ENCODE assay signal across 17 mouse cellular contexts in genomic region chr8:36010446-36011217, GRCm38 (mm10).
A peak's percentile ranks its signal among the peaks of the same experiment; 100 is the strongest.
DNase-seq lines count a peak whose midpoint lies in the region; ATAC-seq and TF ChIP-seq lines count a peak whose summit lies in the region.
"Had no signal": no experiment of that assay in that cellular context is flagged by ENCODE, and none has a peak within 500 bp of the region (broad histone marks: within the 10 kb centered on the region; RNA-seq: fewer than 3 reads in every experiment).

No protein-coding gene starts in this region.

- H3K4me1 ChIP-seq in intestine, embryonic 14.5 days (replicated peaks; ENCODE audit: control insufficient read depth, insufficient read depth, low read length) = no peaks in the 10 kb centered on the region
- H3K4me1 ChIP-seq in intestine, postnatal 0 days (replicated peaks; ENCODE audit: control insufficient read depth, insufficient read depth, low read length) = no peaks in the 10 kb centered on the region
- H3K4me1 ChIP-seq in intestine, embryonic 15.5 days (replicated peaks) = no peaks in the 10 kb centered on the region
- H3K4me1 ChIP-seq in hindbrain, embryonic 12.5 days = peaks cover 3% of the 10 kb centered on the region; the same call in 1 of the 2 replicates
- peaks cover 24% of the 10 kb centered on the region for H3K4me1 ChIP-seq in forebrain, embryonic 15.5 days
- H3K4me1 ChIP-seq: liver, embryonic 13.5 days had no signal

- WGBS in intestine, embryonic 14.5 days = 39% methylated on average over 11 of the region's 11 CpGs
- 44% methylated on average over 11 of the region's 11 CpGs for WGBS in intestine, postnatal 0 days
- WGBS in intestine, embryonic 15.5 days = 44% methylated on average over 11 of the region's 11 CpGs
- 77% methylated on average over 11 of the region's 11 CpGs for WGBS in hindbrain, embryonic 12.5 days
- 80% methylated on average over 11 of the region's 11 CpGs for WGBS in forebrain, embryonic 15.5 days

- no peak for TF ChIP-seq CTCF in intestine, postnatal 0 days (IDR thresholded peaks at IDR 0.05; ENCODE audit: low read depth)

- H3K36me3 ChIP-seq in intestine, embryonic 14.5 days (ENCODE audit: control insufficient read depth, insufficient read depth, low read length) = no peaks in the 10 kb centered on the region
- no peaks in the 10 kb centered on the region for H3K36me3 ChIP-seq in intestine, postnatal 0 days (ENCODE audit: control insufficient read depth, insufficient read depth)
- H3K36me3 ChIP-seq in intestine, embryonic 15.5 days = no peaks in the 10 kb centered on the region
- H3K36me3 ChIP-seq in hindbrain, embryonic 12.5 days = no peaks in the 10 kb centered on the region
- H3K36me3 ChIP-seq in forebrain, embryonic 15.5 days = no peaks in the 10 kb centered on the region
- H3K36me3 ChIP-seq: limb, embryonic 10.5 days; liver, embryonic 13.5 days; midbrain, embryonic 13.5 days had no signal

- H3K9me3 ChIP-seq in intestine, embryonic 14.5 days (ENCODE audit: control insufficient read depth, low read length) = no peaks in the 10 kb centered on the region
- peaks cover 4% of the 10 kb centered on the region; the same call in 1 of the 2 replicates for H3K9me3 ChIP-seq in intestine, postnatal 0 days (ENCODE audit: control insufficient read depth)
- no peaks in the 10 kb centered on the region for H3K9me3 ChIP-seq in intestine, embryonic 15.5 days
- peaks cover 5% of the 10 kb centered on the region; the same call in 1 of the 2 replicates for H3K9me3 ChIP-seq in hindbrain, embryonic 12.5 days (replicated peaks)
- no peaks in the 10 kb centered on the region for H3K9me3 ChIP-seq in forebrain, embryonic 15.5 days
- H3K9me3 ChIP-seq: limb, embryonic 10.5 days; liver, embryonic 13.5 days; midbrain, embryonic 13.5 days had no signal

- no peak overlapping the region for H3K4me3 ChIP-seq in intestine, embryonic 14.5 days (ENCODE audit: low read depth, low read length)
- H3K4me3 ChIP-seq in intestine, postnatal 0 days (ENCODE audit: low read depth, low read length) = no peak overlapping the region
- no peak overlapping the region for H3K4me3 ChIP-seq in intestine, embryonic 15.5 days (replicated peaks)
- H3K4me3 ChIP-seq in hindbrain, embryonic 12.5 days = no peak overlapping the region
- no peak overlapping the region for H3K4me3 ChIP-seq in forebrain, embryonic 15.5 days
- H3K4me3 ChIP-seq: erythroblast, embryonic 14.5 days; limb, embryonic 10.5 days; liver, embryonic 13.5 days; midbrain, embryonic 13.5 days had no signal

- no peak overlapping the region for H3K4me2 ChIP-seq in intestine, embryonic 14.5 days (ENCODE audit: low read length)
- no peak overlapping the region for H3K4me2 ChIP-seq in intestine, postnatal 0 days (replicated peaks; ENCODE audit: low read depth)
- H3K4me2 ChIP-seq in intestine, embryonic 15.5 days (replicated peaks) = no peak overlapping the region
- no peak overlapping the region for H3K4me2 ChIP-seq in hindbrain, embryonic 12.5 days (replicated peaks)
- no peak overlapping the region for H3K4me2 ChIP-seq in forebrain, embryonic 15.5 days (replicated peaks)
- H3K4me2 ChIP-seq: liver, embryonic 13.5 days; midbrain, embryonic 13.5 days had no signal

- no peaks in the 10 kb centered on the region for H3K27me3 ChIP-seq in intestine, embryonic 14.5 days (replicated peaks; ENCODE audit: control insufficient read depth, insufficient read depth, low read length)
- no peaks in the 10 kb centered on the region for H3K27me3 ChIP-seq in intestine, postnatal 0 days (replicated peaks; ENCODE audit: control insufficient read depth, insufficient read depth, low read length)
- H3K27me3 ChIP-seq in intestine, embryonic 15.5 days (replicated peaks) = no peaks in the 10 kb centered on the region
- H3K27me3 ChIP-seq in hindbrain, embryonic 12.5 days = no peaks in the 10 kb centered on the region
- H3K27me3 ChIP-seq in forebrain, embryonic 15.5 days = no peaks in the 10 kb centered on the region
- H3K27me3 ChIP-seq: liver, embryonic 13.5 days; midbrain, embryonic 13.5 days had no signal

- no peak overlapping the region for H3K27ac ChIP-seq in intestine, embryonic 14.5 days (ENCODE audit: low read depth)
- no peak overlapping the region for H3K27ac ChIP-seq in intestine, postnatal 0 days (ENCODE audit: low read depth, low read length)
- no peak overlapping the region for H3K27ac ChIP-seq in intestine, embryonic 15.5 days
- no peak overlapping the region for H3K27ac ChIP-seq in hindbrain, embryonic 12.5 days
- no peak overlapping the region for H3K27ac ChIP-seq in forebrain, embryonic 15.5 days (replicated peaks)
- H3K27ac ChIP-seq: liver, embryonic 13.5 days; midbrain, embryonic 13.5 days had no signal

- ATAC-seq in intestine, embryonic 14.5 days (replicated peaks; ENCODE audit: low FRiP score, low TSS enrichment, low read depth) = peak; percentile 40; the same call in 1 of the 2 replicates
- ATAC-seq in intestine, postnatal 0 days = no peak
- peak; percentile 100 for ATAC-seq in CD4-positive, CD25-positive, alpha-beta regulatory T cell, adult 4 months
- peak; percentile 71 for ATAC-seq in intestine, embryonic 15.5 days
- no peak for ATAC-seq in hindbrain, embryonic 12.5 days (ENCODE audit: low FRiP score)
- ATAC-seq in forebrain, embryonic 15.5 days (replicated peaks) = no peak
- ATAC-seq: forebrain, embryonic 16.5 days; midbrain, embryonic 13.5 days had no signal

- H3K9ac ChIP-seq in intestine, embryonic 14.5 days (ENCODE audit: low read length) = no peak overlapping the region
- H3K9ac ChIP-seq in intestine, postnatal 0 days (ENCODE audit: low read depth, low read length) = no peak overlapping the region
- H3K9ac ChIP-seq in intestine, embryonic 15.5 days = no peak overlapping the region
- no peak overlapping the region for H3K9ac ChIP-seq in hindbrain, embryonic 12.5 days
- H3K9ac ChIP-seq in forebrain, embryonic 15.5 days (replicated peaks) = no peak overlapping the region
- H3K9ac ChIP-seq: liver, embryonic 13.5 days; midbrain, embryonic 13.5 days had no signal

- DNase-seq in intestine, embryonic 14.5 days (ENCODE audit: low spot score) = no peak
- peak; percentile 69 for DNase-seq in thymus, postnatal 14 days
- DNase-seq: adrenal gland, postnatal 25 days; cerebellum, postnatal 14 days; kidney, adult 8-10 months; kidney, postnatal 4 days; liver, embryonic 13.5 days; lung, postnatal 4 days had no signal

Comparison
In these comparisons a context has a peak if more than half of its experiments do, and no peak if none do; other contexts are left out.
1. ATAC-seq: peak in intestine, embryonic 14.5 days (single experiment), CD4-positive, CD25-positive, alpha-beta regulatory T cell, adult 4 months (single experiment) and intestine, embryonic 15.5 days (single experiment); none in intestine, postnatal 0 days (single experiment), hindbrain, embryonic 12.5 days (single experiment) and forebrain, embryonic 15.5 days (single experiment).